In the genomic region with DNA sequence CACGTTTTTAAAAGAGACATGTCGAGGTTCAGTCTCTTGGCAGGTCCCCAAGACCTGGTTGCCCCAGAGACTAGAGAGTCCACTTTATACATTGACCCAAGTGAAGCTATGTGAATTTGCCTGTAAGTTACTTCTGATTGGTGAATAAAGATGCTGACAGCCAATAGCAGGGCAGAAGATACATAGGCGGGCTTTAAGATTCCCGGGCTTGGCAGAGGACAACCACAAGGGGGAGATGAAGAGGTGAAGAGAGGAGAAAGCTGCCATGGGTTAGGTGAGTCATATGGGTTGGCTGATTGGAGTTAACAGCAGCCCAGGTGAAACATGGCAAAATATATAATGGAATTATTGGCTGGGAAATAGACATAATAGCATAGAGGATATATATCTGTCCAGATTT, we compare ENCODE assay signal across 9 mouse cellular contexts. TPM values are rescaled to one million over a fixed set of nuclear protein-coding genes. Genes with fewer than 3 reads are reported as not detected.
DNase-seq lines count a peak whose midpoint lies in the region; ATAC-seq and TF ChIP-seq lines count a peak whose summit lies in the region.
"Had no signal": no experiment of that assay in that cellular context is flagged by ENCODE, and none has a peak within 500 bp of the region (broad histone marks: within the 10 kb centered on the region; RNA-seq: fewer than 3 reads in every experiment).

No protein-coding gene starts in this region.

- peak; percentile 91 for DNase-seq in CD4-positive, CD25-positive, alpha-beta regulatory T cell, adult 2 months (ENCODE audit: low read depth, low spot score)
- peak; percentile 88 to 95 for DNase-seq in adrenal gland, adult (ENCODE audit: inconsistent age in 2 of 2, low spot score in 1 of 2)
- DNase-seq in embryo, embryonic 10.5 days (ENCODE audit: low spot score): peak; percentile 77
- DNase-seq in heart, adult 18-20 months: peak; percentile 84 to 87
- peak; percentile 82 for DNase-seq in kidney, postnatal 10 days
- peak; percentile 57 to 65 (median 59) for DNase-seq in liver, embryonic 14.5 days (ENCODE audit: low read depth in 3 of 3, low spot score in 3 of 3)
- DNase-seq in ovary, postnatal 14 days (ENCODE audit: low spot score): peak; percentile 55
- DNase-seq in thymus, postnatal 0 days (ENCODE audit: low spot score): peak; percentile 90

- WGBS in liver, embryonic 14.5 days (ENCODE audit: insufficient replicate concordance): 30% methylated on average over 4 of the region's 4 CpGs

- no peak overlapping the region for H3K27ac ChIP-seq in liver, embryonic 14.5 days

- no peak overlapping the region for H3K4me3 ChIP-seq in liver, embryonic 14.5 days (ENCODE audit: insufficient read depth in 1 of 2, low read depth in 2 of 2, low read length in 2 of 2)

- TF ChIP-seq EP300 in liver, embryonic 14.5 days (IDR thresholded peaks at IDR 0.05; ENCODE audit: low read depth): no peak

- H3K4me2 ChIP-seq in liver, embryonic 14.5 days (ENCODE audit: low read depth): no peak overlapping the region

- no peaks in the 10 kb centered on the region; the same call in 1 of the 2 replicates for H3K36me3 ChIP-seq in liver, embryonic 14.5 days (replicated peaks; ENCODE audit: control insufficient read depth, insufficient read depth, low read depth)

- H3K27me3 ChIP-seq in liver, embryonic 14.5 days (ENCODE audit: control insufficient read depth, insufficient read depth, low read length): no peaks in the 10 kb centered on the region

- no peak overlapping the region for H3K9ac ChIP-seq in liver, embryonic 14.5 days (replicated peaks)

- no peaks in the 10 kb centered on the region for H3K9me3 ChIP-seq in liver, embryonic 14.5 days (ENCODE audit: control insufficient read depth, low read length)

- peak; percentile 80 for ATAC-seq in liver, embryonic 14.5 days (ENCODE audit: insufficient read depth)

- H3K4me1 ChIP-seq in liver, embryonic 14.5 days (replicated peaks; ENCODE audit: control insufficient read depth in 2 of 2, insufficient read depth in 2 of 2, low read length in 1 of 2): peaks cover 0 to 6% of the 10 kb centered on the region in 2 experiments; a peak in 2 of 4 replicates

- TF ChIP-seq CTCF in liver, embryonic 14.5 days (IDR thresholded peaks at IDR 0.05; ENCODE audit: low read depth): peak; percentile 78

RNA-seq across cellular contexts. Expression of gene Ch25h, which starts 25.8 kb away (rescaled TPM):
- total RNA-seq in heart, adult 18-20 months (2021): under 1 TPM in 1 of 2 experiments, not detected in 1; 0.25 TPM
- 0.15 and 0.29 TPM in 2 replicates for polyA plus RNA-seq in liver, embryonic 14.5 days (2012; rRNA removed)
- not detected in 2 replicates for polyA plus RNA-seq in liver, embryonic 14.5 days (2014; fragmentation: Nextera tagmentation; extraction: Ambion mirVana)
- 1.3 and 2.0 TPM in 2 replicates for polyA plus RNA-seq in thymus, postnatal 0 days (2015; fragmentation: Nextera tagmentation; extraction: Ambion mirVana)
- total RNA-seq: gastrocnemius, adult 8-10 months had no signal

RNA-seq across cellular contexts. Expression of gene Lipa, which starts 26.5 kb away (rescaled TPM):
- 10 to 100 TPM; 22.2 to 28.9 TPM for total RNA-seq in heart, adult 18-20 months (2021)
- polyA plus RNA-seq in liver, embryonic 14.5 days (2012; rRNA removed): 19.3 and 22.7 TPM in 2 replicates
- 40.4 and 44.2 TPM in 2 replicates for polyA plus RNA-seq in liver, embryonic 14.5 days (2014; fragmentation: Nextera tagmentation; extraction: Ambion mirVana)
- polyA plus RNA-seq in thymus, postnatal 0 days (2015; fragmentation: Nextera tagmentation; extraction: Ambion mirVana): 146 and 150 TPM in 2 replicates

RNA-seq across cellular contexts. Expression of gene Ifit2, which starts 49.7 kb away (rescaled TPM):
- 1 to 10 TPM; 3.1 to 3.7 TPM for total RNA-seq in heart, adult 18-20 months (2021)
- 0.75 and 2.1 TPM in 2 replicates for polyA plus RNA-seq in liver, embryonic 14.5 days (2012; rRNA removed)
- 2.8 and 3.5 TPM in 2 replicates for polyA plus RNA-seq in liver, embryonic 14.5 days (2014; fragmentation: Nextera tagmentation; extraction: Ambion mirVana)
- 17.2 and 17.8 TPM in 2 replicates for polyA plus RNA-seq in thymus, postnatal 0 days (2015; fragmentation: Nextera tagmentation; extraction: Ambion mirVana)
